Mouse (Mus musculus): ENCODE data around the gene Ccl2. TPM values are rescaled to one million over a fixed set of nuclear protein-coding genes. Genes with fewer than 3 reads are reported as not detected.

Ccl2 gene
- polyA plus RNA-seq, 1 experiment from 2014 or later: 36.9 TPM

GRCm38 (mm10) chr11:82072984-82073383, 37.6 kb downstream of the Ccl2 start:
- H3K4me2 ChIP-seq: no peak overlapping the region
- H3K27me3 ChIP-seq (ENCODE audit: insufficient read depth, low read length): no peaks in the 10 kb centered on the region
- TF ChIP-seq CTCF (IDR thresholded peaks at IDR 0.05; ENCODE audit: low read depth): no peak
- ATAC-seq (ENCODE audit: insufficient read depth) (no peak), DNase-seq (no peak)
- no peaks in the 10 kb centered on the region for H3K9me3 ChIP-seq (ENCODE audit: low read depth, low read length)
- no peaks in the 10 kb centered on the region for H3K4me1 ChIP-seq (ENCODE audit: insufficient read depth)
- H3K27ac ChIP-seq (ENCODE audit: low read depth): no peak overlapping the region
- H3K36me3 ChIP-seq (ENCODE audit: insufficient read depth): no peaks in the 10 kb centered on the region
- H3K4me3 ChIP-seq (ENCODE audit: low read depth, low read length): no peak overlapping the region
- no peak overlapping the region for H3K9ac ChIP-seq
- WGBS: 78% methylated on average over 3 of the region's 3 CpGs

- Histone ChIP-seq H3K27me3 (ENCODE audit: insufficient read depth, low read length) (no peaks in the 10 kb centered on the region), H3K9me3 (ENCODE audit: low read depth, low read length) (no peaks in the 10 kb centered on the region), H3K4me1 (ENCODE audit: insufficient read depth) (no peaks in the 10 kb centered on the region), H3K4me3 (ENCODE audit: low read depth, low read length) (no peak overlapping the region), H3K36me3 (ENCODE audit: insufficient read depth) (no peaks in the 10 kb centered on the region), H3K4me2 (no peak overlapping the region), H3K9ac (no peak overlapping the region), H3K27ac (ENCODE audit: low read depth) (no peak overlapping the region)
- ATAC-seq (ENCODE audit: insufficient read depth): no peak
- TF ChIP-seq CTCF (IDR thresholded peaks at IDR 0.05; ENCODE audit: low read depth): no peak
- WGBS: 80% methylated on average over 3 of the region's 3 CpGs
- no peak for DNase-seq
Observed at GRCm38 (mm10) chr11:82073686-82074085, 38.3 kb downstream of the Ccl2 start.

GRCm38 (mm10) chr11:82077031-82077430, 41.7 kb downstream of the Ccl2 start:
- no peaks in the 10 kb centered on the region for H3K4me1 ChIP-seq (ENCODE audit: insufficient read depth)
- no peaks in the 10 kb centered on the region for H3K9me3 ChIP-seq (ENCODE audit: low read depth, low read length)
- DNase-seq: no peak
- H3K27me3 ChIP-seq (ENCODE audit: insufficient read depth, low read length): no peaks in the 10 kb centered on the region
- 34% methylated on average over 3 of the region's 3 CpGs for WGBS
- H3K36me3 ChIP-seq (ENCODE audit: insufficient read depth): no peaks in the 10 kb centered on the region
- H3K27ac ChIP-seq (ENCODE audit: low read depth): no peak overlapping the region
- no peak for TF ChIP-seq CTCF (IDR thresholded peaks at IDR 0.05; ENCODE audit: low read depth)
- H3K9ac ChIP-seq: no peak overlapping the region
- H3K4me3 ChIP-seq (ENCODE audit: low read depth, low read length): no peak overlapping the region
- no peak for ATAC-seq (ENCODE audit: insufficient read depth)
- no peak overlapping the region for H3K4me2 ChIP-seq

- ATAC-seq (ENCODE audit: insufficient read depth) (no peak), DNase-seq (no peak)
- Histone ChIP-seq H3K4me3 (ENCODE audit: low read depth, low read length) (no peak overlapping the region), H3K9me3 (ENCODE audit: low read depth, low read length) (no peaks in the 10 kb centered on the region), H3K4me2 (no peak overlapping the region), H3K4me1 (ENCODE audit: insufficient read depth) (no peaks in the 10 kb centered on the region), H3K27ac (ENCODE audit: low read depth) (no peak overlapping the region), H3K9ac (no peak overlapping the region), H3K27me3 (ENCODE audit: insufficient read depth, low read length) (no peaks in the 10 kb centered on the region), H3K36me3 (ENCODE audit: insufficient read depth) (no peaks in the 10 kb centered on the region)
- TF ChIP-seq CTCF (IDR thresholded peaks at IDR 0.05; ENCODE audit: low read depth): no peak
Observed at GRCm38 (mm10) chr11:82078136-82078730, 42.9 kb downstream of the Ccl2 start.

- Histone ChIP-seq H3K9ac (no peak overlapping the region), H3K36me3 (ENCODE audit: insufficient read depth) (no peaks in the 10 kb centered on the region), H3K27me3 (ENCODE audit: insufficient read depth, low read length) (no peaks in the 10 kb centered on the region), H3K27ac (ENCODE audit: low read depth) (no peak overlapping the region), H3K4me1 (ENCODE audit: insufficient read depth) (no peaks in the 10 kb centered on the region), H3K4me2 (no peak overlapping the region), H3K4me3 (ENCODE audit: low read depth, low read length) (no peak overlapping the region), H3K9me3 (ENCODE audit: low read depth, low read length) (no peaks in the 10 kb centered on the region)
- no peak for TF ChIP-seq CTCF (IDR thresholded peaks at IDR 0.05; ENCODE audit: low read depth)
- ATAC-seq (ENCODE audit: insufficient read depth) (no peak), DNase-seq (no peak)
- 66% methylated on average over 3 of the region's 3 CpGs for WGBS
Observed at GRCm38 (mm10) chr11:82080865-82081264, 45.5 kb downstream of the Ccl2 start.

GRCm38 (mm10) chr11:82084360-82084759, 49.0 kb downstream of the Ccl2 start:
- H3K4me1 ChIP-seq (ENCODE audit: insufficient read depth): no peaks in the 10 kb centered on the region
- ATAC-seq (ENCODE audit: insufficient read depth) (no peak), DNase-seq (no peak)
- no peak overlapping the region for H3K9ac ChIP-seq
- H3K27ac ChIP-seq (ENCODE audit: low read depth): no peak overlapping the region
- no peak overlapping the region for H3K4me2 ChIP-seq
- H3K9me3 ChIP-seq (ENCODE audit: low read depth, low read length): no peaks in the 10 kb centered on the region
- no peaks in the 10 kb centered on the region for H3K36me3 ChIP-seq (ENCODE audit: insufficient read depth)
- no peak overlapping the region for H3K4me3 ChIP-seq (ENCODE audit: low read depth, low read length)
- H3K27me3 ChIP-seq (ENCODE audit: insufficient read depth, low read length): no peaks in the 10 kb centered on the region
- no peak for TF ChIP-seq CTCF (IDR thresholded peaks at IDR 0.05; ENCODE audit: low read depth)
- 92% methylated on average over 3 of the region's 3 CpGs for WGBS

Other genes starting within 250 kb of the Ccl2 start
- gene 5530401A14Rik, start 174.9 kb upstream of the Ccl2 start, polyA plus RNA-seq (2014; fragmentation: Nextera tagmentation; extraction: Ambion mirVana): not detected in 2 replicates
- gene Asic2, start 67.1 kb upstream of the Ccl2 start, polyA plus RNA-seq (2014; fragmentation: Nextera tagmentation; extraction: Ambion mirVana): 0.28 and 0.34 TPM in 2 replicates
- not detected in 2 replicates for gene Gm17268, start 3.0 kb downstream of the Ccl2 start, polyA plus RNA-seq (2014; fragmentation: Nextera tagmentation; extraction: Ambion mirVana)
- gene Ccl7, start 10.1 kb downstream of the Ccl2 start, polyA plus RNA-seq (2014; fragmentation: Nextera tagmentation; extraction: Ambion mirVana): 11.6 and 13.4 TPM in 2 replicates
- gene Ccl11, start 22.3 kb downstream of the Ccl2 start, polyA plus RNA-seq (2014; fragmentation: Nextera tagmentation; extraction: Ambion mirVana): 52.3 and 57.3 TPM in 2 replicates
- 2.9 and 5.3 TPM in 2 replicates for gene Ccl12, start 66.3 kb downstream of the Ccl2 start, polyA plus RNA-seq (2014; fragmentation: Nextera tagmentation; extraction: Ambion mirVana)
- gene Ccl8, start 79.6 kb downstream of the Ccl2 start, polyA plus RNA-seq (2014; fragmentation: Nextera tagmentation; extraction: Ambion mirVana): not detected in 2 replicates